Mouse (Mus musculus): Measurements from ENCODE around the gene Gm38394.

The Gm38394 gene

GRCm38 (mm10) chr1:133661203-133661933 lies at the start of gene Gm38394:
Gene Gm38394 (minus strand): TSS chr1:133661318.
- CTCF ChIA-PET = interaction anchor here (0.7 kb wide), 1 partner anchor 37 kb away, joined by 11 read pairs; no protein-coding TSS in a partner anchor

- CTCF ChIA-PET = interaction anchor here (1.0 kb wide), 1 partner anchor 9 kb away, joined by 3 read pairs; no protein-coding TSS in a partner anchor
Measured at GRCm38 (mm10) chr1:133710895-133711294, 49.8 kb upstream of the Gm38394 start.

- CTCF ChIA-PET = no interaction called here
Measured at GRCm38 (mm10) chr1:133709292-133709691, 48.2 kb upstream of the Gm38394 start.

- CTCF ChIA-PET = interaction anchor here (0.6 to 1.1 kb wide), 2 partner anchors 10 to 542 kb away, joined by 3 read pairs; no protein-coding TSS in a partner anchor
Measured at GRCm38 (mm10) chr1:133701824-133702223, 40.7 kb upstream of the Gm38394 start.

- CTCF ChIA-PET = interaction anchor here (0.6 kb wide), 1 partner anchor 424 kb away, joined by 3 read pairs; no protein-coding TSS in a partner anchor
Measured at GRCm38 (mm10) chr1:133697935-133698620, 37.0 kb upstream of the Gm38394 start.

- CTCF ChIA-PET = interaction anchor here (0.6 to 0.7 kb wide), 2 partner anchors 102 to 376 kb away, joined by 6 to 8 read pairs; no protein-coding TSS in a partner anchor
Measured at GRCm38 (mm10) chr1:133695901-133696300, 34.8 kb upstream of the Gm38394 start.

- CTCF ChIA-PET = no interaction called here
Measured at GRCm38 (mm10) chr1:133694876-133695275, 33.8 kb upstream of the Gm38394 start.

- CTCF ChIA-PET = no interaction called here
Measured at GRCm38 (mm10) chr1:133694301-133694700, 33.2 kb upstream of the Gm38394 start.

- CTCF ChIA-PET = no interaction called here
Measured at GRCm38 (mm10) chr1:133693536-133694114, 32.5 kb upstream of the Gm38394 start.

GRCm38 (mm10) chr1:133692195-133692594 lies 31.1 kb upstream of the Gm38394 start:
- CTCF ChIA-PET = no interaction called here

- CTCF ChIA-PET = no interaction called here
Measured at GRCm38 (mm10) chr1:133691046-133691445, 29.9 kb upstream of the Gm38394 start.

- CTCF ChIA-PET = no interaction called here
Measured at GRCm38 (mm10) chr1:133689897-133690296, 28.8 kb upstream of the Gm38394 start, which contains the start of gene Lax1. Gene Lax1 (minus strand): TSS chr1:133690108.

GRCm38 (mm10) chr1:133688301-133688700 lies 27.2 kb upstream of the Gm38394 start:
- CTCF ChIA-PET = interaction anchor here (0.6 kb wide), 1 partner anchor 542 kb away, joined by 3 read pairs; no protein-coding TSS in a partner anchor

- CTCF ChIA-PET = interaction anchor here (0.7 kb wide), 2 partner anchors 11 to 1309 kb away, joined by 3 to 8 read pairs; no protein-coding TSS in a partner anchor
Measured at GRCm38 (mm10) chr1:133685749-133686519, 24.8 kb upstream of the Gm38394 start.

GRCm38 (mm10) chr1:133671801-133672200 lies 10.7 kb upstream of the Gm38394 start:
- CTCF ChIA-PET = no interaction called here

- CTCF ChIA-PET = no interaction called here
Measured at GRCm38 (mm10) chr1:133671266-133671665, 10.1 kb upstream of the Gm38394 start.

GRCm38 (mm10) chr1:133670776-133671175 lies 9.7 kb upstream of the Gm38394 start:
- CTCF ChIA-PET = no interaction called here

GRCm38 (mm10) chr1:133670190-133670589 lies 9.1 kb upstream of the Gm38394 start:
- CTCF ChIA-PET = no interaction called here

- CTCF ChIA-PET = no interaction called here
Measured at GRCm38 (mm10) chr1:133668618-133669017, 7.5 kb upstream of the Gm38394 start.

- CTCF ChIA-PET = no interaction called here
Measured at GRCm38 (mm10) chr1:133667721-133668120, 6.6 kb upstream of the Gm38394 start.

- CTCF ChIA-PET = interaction anchor here (0.6 to 0.7 kb wide), 2 partner anchors 38 to 778 kb away, joined by 3 to 8 read pairs; no protein-coding TSS in a partner anchor
Measured at GRCm38 (mm10) chr1:133665713-133666112, 4.6 kb upstream of the Gm38394 start.

Measured in spleen, embryonic (tissue).